Mouse (Mus musculus): ENCODE results near the gene Frem1.

Frem1 gene

GRCm38 (mm10) chr4:83051634-83052577 is at the start of gene Frem1:
Gene Frem1, minus strand, starts transcription at chr4:83052339.
- peak; percentile 28 to 45 for DNase-seq

GRCm38 (mm10) chr4:83099025-83099424 is 46.9 kb upstream of the Frem1 start:
- DNase-seq = no peak

GRCm38 (mm10) chr4:83093941-83094340 is 41.8 kb upstream of the Frem1 start:
- DNase-seq = no peak

- DNase-seq = peak; percentile 90 to 93
Observed at GRCm38 (mm10) chr4:83090691-83091448, 38.7 kb upstream of the Frem1 start.

GRCm38 (mm10) chr4:83080364-83081174 is 28.4 kb upstream of the Frem1 start:
- peak in 1 of 2 experiments; percentile 19 for DNase-seq

- no peak for DNase-seq
Observed at GRCm38 (mm10) chr4:83064191-83064590, 12.1 kb upstream of the Frem1 start.

GRCm38 (mm10) chr4:83061564-83061963 is 9.4 kb upstream of the Frem1 start:
- no peak for DNase-seq

GRCm38 (mm10) chr4:83058617-83059016 is 6.5 kb upstream of the Frem1 start:
- DNase-seq = no peak

GRCm38 (mm10) chr4:83058182-83058581 is 6.0 kb upstream of the Frem1 start:
- DNase-seq = no peak

- peak; percentile 75 to 82 for DNase-seq
Observed at GRCm38 (mm10) chr4:83056496-83056895, 4.4 kb upstream of the Frem1 start.

- no peak for DNase-seq
Observed at GRCm38 (mm10) chr4:83055444-83055843, 3.3 kb upstream of the Frem1 start.

GRCm38 (mm10) chr4:83053206-83053605 is 1.1 kb upstream of the Frem1 start:
- no peak for DNase-seq

GRCm38 (mm10) chr4:83051176-83051575 is 963 bp downstream of the Frem1 start:
- no peak for DNase-seq

GRCm38 (mm10) chr4:83050151-83050796 is 1.9 kb downstream of the Frem1 start:
- no peak for DNase-seq

- no peak for DNase-seq
Observed at GRCm38 (mm10) chr4:83049288-83049687, 2.9 kb downstream of the Frem1 start.

GRCm38 (mm10) chr4:83048561-83048960 is 3.6 kb downstream of the Frem1 start:
- DNase-seq = no peak

- DNase-seq = no peak
Observed at GRCm38 (mm10) chr4:83046806-83047205, 5.3 kb downstream of the Frem1 start.

GRCm38 (mm10) chr4:83046069-83046468 is 6.1 kb downstream of the Frem1 start:
- no peak for DNase-seq

- peak in 1 of 2 experiments; percentile 18 for DNase-seq
Observed at GRCm38 (mm10) chr4:83045266-83045665, 6.9 kb downstream of the Frem1 start.

GRCm38 (mm10) chr4:83040780-83041179 is 11.4 kb downstream of the Frem1 start:
- no peak for DNase-seq

GRCm38 (mm10) chr4:83032780-83033179 is 19.4 kb downstream of the Frem1 start:
- DNase-seq = no peak

GRCm38 (mm10) chr4:83031591-83031990 is 20.5 kb downstream of the Frem1 start:
- DNase-seq = peak in 1 of 2 experiments; percentile 25

Measured in cerebellum, postnatal 10 days (tissue).